Mouse (Mus musculus): ENCODE data around the gene Plin4. TPM values are rescaled to one million over a fixed set of nuclear protein-coding genes. Genes with fewer than 3 reads are reported as not detected.
A peak's percentile ranks its signal among the peaks of the same experiment; 100 is the strongest.

The Plin4 gene
- polyA plus RNA-seq (2017; shearing (Covaris generic)), result not detected

DNA sequence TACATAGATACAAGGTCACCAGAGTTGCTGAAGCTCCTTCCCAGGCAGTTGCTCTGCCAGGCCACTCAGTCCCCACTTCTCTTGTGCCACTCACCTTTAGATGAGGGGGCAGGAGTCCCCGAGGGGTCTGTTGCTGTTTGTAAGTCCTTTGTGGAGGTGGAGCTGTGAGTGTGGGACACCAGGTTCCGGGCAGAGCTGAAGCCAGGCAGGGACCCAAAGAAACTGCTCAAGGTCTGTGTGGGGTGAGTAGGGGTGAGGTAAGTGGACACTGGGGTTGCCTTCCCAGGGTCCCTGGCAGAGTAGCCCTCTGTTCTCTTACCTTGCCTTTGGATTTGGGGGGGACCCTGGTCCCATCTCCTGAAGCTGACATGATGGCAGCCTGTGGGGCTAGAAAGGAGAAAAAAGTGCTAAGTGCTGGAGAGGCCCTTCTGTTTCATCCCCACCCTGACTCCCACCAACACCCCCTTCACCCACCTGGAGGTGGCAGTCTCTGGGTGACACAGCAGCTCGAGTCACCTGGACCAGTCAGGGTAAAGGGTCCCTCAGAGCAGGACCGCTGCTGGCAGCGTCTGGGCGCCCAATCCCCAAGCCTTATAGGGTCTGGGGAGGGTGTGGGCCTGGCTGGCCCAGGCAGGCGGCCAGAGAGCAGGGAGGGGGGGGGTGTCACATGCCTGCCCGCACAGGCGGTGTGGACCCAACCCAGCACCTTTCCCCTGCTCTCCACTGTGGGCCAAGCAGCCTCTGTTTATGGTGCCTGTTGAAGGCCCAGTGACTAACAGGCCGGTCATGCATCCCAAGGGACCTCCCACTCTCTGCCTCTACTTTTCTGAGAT lies at the start of gene Plin4:
Gene Plin4, minus strand, starts transcription at position 585 of the 833 bp plus-strand sequence.
- no peak for ATAC-seq

GRCm38 (mm10) chr17:56153643-56154042 lies 44.0 kb upstream of the Plin4 start:
- no peak for ATAC-seq

GRCm38 (mm10) chr17:56149897-56150296 lies 40.3 kb upstream of the Plin4 start:
- ATAC-seq, result no peak

- no peak for ATAC-seq
Observed at GRCm38 (mm10) chr17:56148790-56149618, 39.4 kb upstream of the Plin4 start.

DNA sequence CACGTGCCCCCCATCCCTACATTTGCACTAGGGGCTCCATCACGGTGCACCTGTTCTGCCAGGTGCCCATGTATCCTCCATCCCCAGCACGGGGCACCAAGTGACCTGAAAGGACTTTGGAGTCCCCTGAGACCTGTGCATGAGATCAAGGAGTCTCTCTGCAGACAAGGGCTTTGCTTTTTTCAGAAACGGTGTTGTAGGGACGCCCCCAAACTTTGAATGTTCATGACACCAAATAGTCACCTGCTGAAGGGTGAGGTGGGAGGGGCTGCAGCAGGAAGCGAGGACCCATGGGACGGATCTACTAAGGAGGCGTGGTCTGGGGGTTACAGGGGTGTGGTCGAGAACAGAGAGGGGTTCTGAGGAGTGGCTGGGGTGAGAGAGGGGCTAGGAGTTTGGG lies 38.7 kb upstream of the Plin4 start:
- ATAC-seq, result peak; percentile 26

DNA sequence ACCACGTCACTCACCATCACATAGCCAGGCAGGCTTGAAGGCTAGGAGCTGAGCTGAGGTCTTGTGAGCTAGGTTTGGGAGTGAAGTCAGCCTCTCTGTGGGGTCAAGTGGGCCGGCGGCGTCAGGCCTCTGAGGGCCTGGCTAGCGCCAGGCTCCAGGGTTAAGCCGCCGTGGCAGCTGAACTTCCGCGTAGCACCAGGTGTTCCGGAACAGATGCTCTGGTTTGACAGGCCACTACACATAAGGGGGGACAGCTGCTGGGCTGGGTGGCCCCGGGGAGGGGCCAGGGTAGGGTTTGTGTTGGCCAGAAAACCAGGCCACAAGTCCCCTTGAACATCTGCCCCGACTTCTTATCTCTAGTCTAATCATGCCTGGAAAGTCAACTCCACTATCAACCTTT lies 37.8 kb upstream of the Plin4 start:
- ATAC-seq, result no peak

- ATAC-seq, result no peak
Observed at GRCm38 (mm10) chr17:56146131-56146530, 36.5 kb upstream of the Plin4 start.

DNA sequence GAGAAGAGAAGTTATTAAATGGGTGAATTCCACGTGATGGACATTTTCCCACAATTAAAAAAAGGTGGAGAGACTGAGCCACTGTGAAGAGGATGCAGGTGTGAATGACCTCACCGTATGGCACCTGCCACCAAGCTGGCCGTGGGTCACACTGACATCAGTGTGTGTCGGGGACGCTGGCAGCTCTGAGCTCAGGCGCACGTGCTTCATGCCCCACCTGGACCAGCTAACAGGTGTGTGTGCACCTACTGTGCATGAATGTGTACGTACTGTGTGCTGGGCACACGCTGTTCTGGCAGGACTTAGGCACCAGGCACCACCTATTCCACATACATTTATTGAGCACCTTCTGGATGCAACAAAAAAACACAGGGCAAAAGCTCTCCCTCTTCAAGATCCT lies 34.9 kb upstream of the Plin4 start:
- ATAC-seq, result no peak

GRCm38 (mm10) chr17:56141702-56142605 lies 32.4 kb upstream of the Plin4 start:
- no peak for ATAC-seq

GRCm38 (mm10) chr17:56139858-56140595 lies 30.4 kb upstream of the Plin4 start, which contains the start of gene Sema6b:
Gene Sema6b (minus strand): TSS chr17:56140343.
- peak; percentile 61 for ATAC-seq

GRCm38 (mm10) chr17:56139355-56139754 lies 29.8 kb upstream of the Plin4 start:
- no peak for ATAC-seq

DNA sequence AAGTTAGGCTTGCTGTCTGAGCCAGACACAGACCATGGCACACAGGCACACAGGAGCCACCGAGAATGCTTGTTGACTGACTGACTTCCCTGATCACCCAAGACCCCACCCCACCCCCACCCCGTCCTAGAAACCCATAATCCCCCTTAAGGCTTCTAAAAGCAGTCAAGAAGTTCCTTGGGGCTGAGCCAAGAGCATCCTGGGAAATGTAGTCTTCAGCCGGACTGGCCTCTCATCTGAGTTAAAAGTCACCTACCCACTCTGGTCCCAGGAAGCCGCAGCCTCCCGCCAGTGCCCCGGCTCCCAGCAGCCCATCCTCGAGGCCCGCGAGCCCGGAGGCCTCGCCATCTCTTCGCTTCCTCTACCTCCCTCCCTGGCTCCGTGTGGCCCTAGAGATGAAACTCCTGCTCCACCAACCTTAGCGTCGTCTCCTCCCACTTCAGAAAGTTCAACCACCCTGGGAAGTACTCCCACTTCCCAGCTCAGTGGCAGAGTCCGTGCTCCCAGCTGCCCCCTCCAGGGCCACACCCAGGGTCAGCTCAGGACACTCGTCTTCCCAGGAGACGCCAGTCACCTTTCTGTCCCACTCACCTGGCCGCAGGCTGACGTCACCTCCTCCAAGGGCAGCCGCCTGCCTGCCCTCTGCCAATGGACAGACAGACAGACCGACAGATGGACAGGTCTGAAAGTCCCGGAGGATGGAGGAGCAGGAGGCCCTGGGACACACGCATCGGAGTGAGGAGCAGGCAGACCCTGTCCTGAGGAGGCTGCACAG lies 28.4 kb upstream of the Plin4 start:
- no peak for ATAC-seq

DNA sequence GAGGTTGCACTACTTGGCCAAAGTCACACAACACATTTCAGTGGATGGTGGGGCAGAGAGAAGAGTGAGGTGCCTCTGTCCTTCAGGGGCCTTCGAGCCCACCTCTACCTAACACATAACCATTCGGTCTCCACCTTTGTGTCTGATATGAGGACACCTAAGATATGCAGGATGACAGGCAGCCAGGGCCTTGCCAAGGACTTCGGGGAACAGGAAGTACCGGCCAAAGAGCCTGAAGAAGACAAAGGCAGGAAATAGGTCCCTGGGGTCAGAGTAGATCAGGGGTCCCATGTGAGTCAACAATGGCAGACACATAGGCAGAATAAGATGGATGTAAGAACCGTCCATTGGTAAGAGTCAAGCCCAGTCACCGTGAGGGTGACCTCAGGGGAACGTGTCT lies 27.0 kb upstream of the Plin4 start:
- no peak for ATAC-seq

DNA sequence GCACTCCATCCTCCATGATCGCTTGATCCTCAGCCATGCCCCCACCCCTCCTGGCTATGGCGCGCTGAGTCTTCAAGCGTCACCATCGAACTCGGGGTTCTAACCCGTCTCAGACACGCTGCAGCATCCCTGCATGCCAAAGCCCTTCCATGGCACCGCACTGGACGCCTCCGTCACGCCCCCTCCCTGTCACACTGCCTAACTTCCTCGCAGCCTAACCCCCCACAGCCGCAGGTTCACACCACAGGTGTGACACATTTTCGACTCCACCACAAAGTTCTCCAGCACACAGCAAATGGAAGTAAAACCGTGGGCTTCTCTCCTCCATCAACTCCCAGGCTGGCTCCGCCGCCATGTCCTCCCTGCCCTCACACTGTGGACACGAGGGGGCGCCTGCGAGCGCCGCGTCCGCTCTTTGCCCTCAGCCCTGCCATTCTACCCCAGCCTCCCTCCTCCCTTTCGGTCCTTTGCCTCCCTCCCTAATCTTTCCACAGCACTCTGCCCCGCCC lies 24.9 kb upstream of the Plin4 start:
- ATAC-seq, result peak; percentile 73

DNA sequence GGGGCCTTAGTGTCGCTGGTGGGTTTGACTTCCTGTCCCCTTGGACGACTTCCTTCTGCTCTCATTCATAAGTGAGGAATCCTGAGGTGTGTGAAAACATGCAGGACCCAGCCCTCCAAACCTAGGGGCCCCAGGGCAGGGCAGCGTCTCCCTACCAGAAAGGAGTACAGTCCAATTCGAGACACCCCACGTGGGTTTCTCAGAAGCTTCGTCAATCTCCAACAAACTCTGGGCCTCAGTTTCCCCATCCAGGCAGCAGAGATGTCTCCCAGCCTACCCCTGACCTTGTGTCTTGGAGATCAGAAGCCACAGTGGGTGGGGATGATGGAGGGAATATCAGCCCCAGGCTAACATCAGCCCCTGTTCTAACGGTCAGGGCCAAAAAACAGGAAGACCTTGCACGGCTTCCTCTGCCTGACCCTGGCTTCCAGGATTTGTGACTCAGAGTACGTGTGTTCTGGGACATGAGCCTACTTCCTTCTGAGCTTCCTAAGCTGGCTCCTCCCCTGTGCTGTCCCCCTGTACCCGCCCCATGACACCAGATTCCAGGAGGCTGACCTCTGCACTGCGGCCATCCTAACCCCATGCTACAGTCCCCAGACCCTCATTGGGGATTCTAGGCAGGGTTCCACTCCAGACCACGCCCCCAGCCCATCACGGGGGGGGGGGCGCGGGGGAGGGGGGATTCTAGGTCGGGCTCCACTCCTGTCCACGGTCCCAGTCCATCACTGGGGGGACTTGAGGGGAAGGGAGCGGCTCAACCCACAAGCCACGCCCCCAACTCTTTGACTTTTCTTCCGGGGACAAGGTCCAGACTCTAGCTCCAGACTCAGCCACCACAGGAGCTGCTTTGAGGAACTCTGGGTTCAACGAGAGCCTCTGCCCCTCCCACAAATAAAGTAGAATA lies 24.1 kb upstream of the Plin4 start:
- ATAC-seq, result peak; percentile 15

DNA sequence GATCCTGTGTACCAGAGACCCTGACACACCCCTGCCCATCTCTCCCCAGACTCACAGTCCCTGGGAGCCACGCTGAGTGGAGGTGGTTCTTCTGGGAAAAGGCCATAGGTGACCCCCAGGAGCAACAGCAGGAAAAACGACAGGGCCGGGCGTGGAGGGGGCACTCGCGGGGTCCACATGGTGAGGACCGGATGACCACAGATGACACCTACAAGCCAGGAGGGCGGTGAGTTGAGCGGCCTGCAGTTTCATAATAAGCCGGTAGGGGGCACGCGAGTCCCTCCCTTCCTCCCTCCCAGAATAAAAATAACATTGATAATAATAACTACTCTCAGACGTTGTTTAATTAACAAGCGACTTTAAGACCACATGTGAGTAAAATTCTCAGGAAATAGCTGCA lies 23.1 kb upstream of the Plin4 start:
- ATAC-seq, result peak; percentile 53

DNA sequence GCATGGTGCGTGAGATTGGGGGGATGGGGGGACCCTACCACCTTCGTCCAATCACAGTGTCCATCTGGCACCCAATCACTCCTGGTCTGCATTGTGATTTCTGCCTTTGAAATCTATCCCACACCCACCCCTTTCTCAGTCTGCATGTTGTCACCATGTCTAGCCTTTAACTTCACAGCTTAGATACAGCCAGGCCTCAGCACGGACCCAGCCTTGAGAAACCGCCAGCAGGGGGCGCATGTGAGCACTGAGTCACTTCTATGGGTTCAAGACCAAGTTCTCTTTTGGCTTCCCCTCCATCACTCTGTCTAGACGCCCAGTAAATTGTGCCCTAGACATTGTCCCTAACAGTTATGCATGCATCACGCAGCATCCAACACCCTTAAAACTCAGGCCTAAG lies 22.2 kb upstream of the Plin4 start:
- no peak for ATAC-seq

GRCm38 (mm10) chr17:56131136-56131535 lies 21.5 kb upstream of the Plin4 start:
- no peak for ATAC-seq

DNA sequence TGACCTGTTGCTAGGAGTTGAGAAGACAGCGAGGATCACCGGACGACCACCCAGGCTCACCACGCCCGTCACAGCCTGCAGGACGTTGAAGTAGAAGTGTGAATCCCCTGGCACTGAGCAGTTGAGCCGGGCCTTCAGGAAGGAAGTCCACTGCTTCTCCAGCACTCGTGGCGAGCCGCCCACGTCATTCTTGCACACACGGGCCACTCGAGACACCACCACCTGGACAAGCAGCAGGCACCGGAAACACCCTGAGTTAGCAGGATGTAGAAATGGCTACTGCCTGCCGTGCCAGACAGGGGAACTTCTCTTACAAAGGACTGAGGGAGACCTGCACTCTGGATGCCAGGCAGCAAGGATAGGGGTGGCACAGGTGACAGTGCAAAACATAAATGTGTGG lies 18.6 kb upstream of the Plin4 start:
- ATAC-seq, result no peak

GRCm38 (mm10) chr17:56126175-56126574 lies 16.6 kb upstream of the Plin4 start:
- no peak for ATAC-seq

Data from CD4-positive, CD25-positive, alpha-beta regulatory T cell, adult 4 months (primary cell).